Mouse (Mus musculus) neural tube, embryonic 11.5 days (tissue): Measurements from ENCODE around the gene Zswim5. TPM values are rescaled to one million over a fixed set of nuclear protein-coding genes. Genes with fewer than 3 reads are reported as not detected.

Source experiments
- ATAC-seq: fragments of 200-750 bp; cut with Nextera tagmentation; 2 replicates; pipeline ENCODE4 v1.8.0; 2017; ENCODE audit warnings: moderate number of reproducible peaks, mild to moderate bottlenecking, moderate TSS enrichment, moderate library complexity; ENCODE audit not compliant: insufficient read depth, low FRiP score, low TSS enrichment
- DNase-seq: peaks from one replicate; pipeline ENCODE4 v3.0.0-alpha.2; 2015; ENCODE audit warnings: low spot score
- H3K27ac ChIP-seq: fragments of 300-500 bp; sonication (generic); 2 replicates; pipeline ENCODE4 v1.5.1; 2014; ENCODE audit warnings: low read depth, mild to moderate bottlenecking, low read length
- H3K27me3 ChIP-seq: fragments of 300-500 bp; sonication (generic); 2 replicates; pipeline ENCODE4 v1.6.1; 2014; ENCODE audit warnings: mild to moderate bottlenecking, low read length, mixed read lengths; ENCODE audit not compliant: control insufficient read depth, insufficient read depth
- H3K36me3 ChIP-seq: fragments of 300-500 bp; sonication (generic); 2 replicates; pipeline ENCODE4 v1.6.1; 2014; ENCODE audit warnings: mild to moderate bottlenecking, low read length, moderate library complexity, mixed read lengths; ENCODE audit not compliant: control insufficient read depth, insufficient read depth
- H3K4me1 ChIP-seq: fragments of 300-500 bp; sonication (generic); 2 replicates; pipeline ENCODE4 v1.6.1; 2014; ENCODE audit warnings: low read length, mixed read lengths; ENCODE audit not compliant: control insufficient read depth, insufficient read depth
- H3K4me2 ChIP-seq: fragments of 300-500 bp; sonication (generic); 2 replicates; pipeline ENCODE4 v1.6.1; 2014; ENCODE audit warnings: low read depth, mild to moderate bottlenecking, moderate library complexity
- H3K4me3 ChIP-seq: fragments of 300-500 bp; sonication (generic); 2 replicates; pipeline ENCODE4 v1.5.1; 2014; ENCODE audit warnings: low read depth, low read length
- H3K9ac ChIP-seq: fragments of 300-500 bp; sonication (generic); 2 replicates; pipeline ENCODE4 v1.6.1; 2014; ENCODE audit warnings: mild to moderate bottlenecking, low read length
- H3K9me3 ChIP-seq: fragments of 300-500 bp; sonication (generic); 2 replicates; pipeline ENCODE4 v1.6.1; 2016; ENCODE audit warnings: low read length; ENCODE audit not compliant: control insufficient read depth
- WGBS: fragments of 180-500 bp; shearing (Covaris S2); extraction: QIAGEN DNeasy Blood & Tissue Kit; methylation state at CpG from one replicate; pipeline ENCODE4 v1.1.7; 2014; 5-methylcytosine and 5-hydroxymethylcytosine counted together
- polyA plus RNA-seq: library from polyadenylated mRNA; unstranded; fragments of >200 nt; fragmentation: Nextera tagmentation; extraction: Ambion mirVana; gene quantifications from 2 replicates; pipeline ENCODE4 v1.2.1, GENCODE M21; 2014

Gene Zswim5
- polyA plus RNA-seq, 1 experiment from 2014 or later = 13.6 TPM

DNA sequence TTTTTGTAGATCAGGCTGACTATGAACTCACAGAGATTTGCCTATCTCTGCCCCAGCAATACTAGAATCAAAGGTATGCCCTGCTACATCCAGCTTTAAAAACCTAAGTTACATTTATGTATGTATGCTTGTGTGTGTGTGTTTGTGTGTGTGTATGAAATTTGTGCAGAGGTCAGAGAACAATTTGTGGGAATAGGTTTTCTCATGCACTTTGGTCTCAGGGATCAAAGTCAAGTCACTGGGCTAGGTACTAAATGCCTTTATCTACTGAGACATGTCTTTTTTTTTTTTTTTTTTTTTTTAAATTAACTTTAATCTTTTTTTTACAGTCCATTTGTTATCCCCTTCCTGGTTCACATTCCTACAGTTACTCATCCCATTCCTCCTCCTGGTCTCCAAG, 5.5 kb downstream of the Zswim5 start:
- Histone ChIP-seq H3K36me3 (no peaks in the 10 kb centered on the region), H3K9ac (no peak overlapping the region), H3K4me1 (0 out of 2 replicates have a peak, but pooled peaks cover 2% of the 10 kb centered on the region), H3K27ac (no peak overlapping the region), H3K4me3 (no peak overlapping the region), H3K4me2 (no peak overlapping the region), H3K9me3 (no peaks in the 10 kb centered on the region), H3K27me3 (no peaks in the 10 kb centered on the region)
- ATAC-seq (no peak), DNase-seq (no peak)

GRCm38 (mm10) chr4:116894200-116895080, 17.3 kb downstream of the Zswim5 start:
- H3K27ac ChIP-seq = no peak overlapping the region
- ATAC-seq (no peak), DNase-seq (no peak)
- H3K9me3 ChIP-seq = no peaks in the 10 kb centered on the region
- no peak overlapping the region for H3K9ac ChIP-seq
- no peak overlapping the region for H3K4me3 ChIP-seq
- no peaks in the 10 kb centered on the region for H3K4me1 ChIP-seq
- H3K27me3 ChIP-seq = no peaks in the 10 kb centered on the region
- WGBS = 88% methylated on average over 4 of the region's 4 CpGs
- no peaks in the 10 kb centered on the region for H3K36me3 ChIP-seq
- no peak overlapping the region for H3K4me2 ChIP-seq

DNA sequence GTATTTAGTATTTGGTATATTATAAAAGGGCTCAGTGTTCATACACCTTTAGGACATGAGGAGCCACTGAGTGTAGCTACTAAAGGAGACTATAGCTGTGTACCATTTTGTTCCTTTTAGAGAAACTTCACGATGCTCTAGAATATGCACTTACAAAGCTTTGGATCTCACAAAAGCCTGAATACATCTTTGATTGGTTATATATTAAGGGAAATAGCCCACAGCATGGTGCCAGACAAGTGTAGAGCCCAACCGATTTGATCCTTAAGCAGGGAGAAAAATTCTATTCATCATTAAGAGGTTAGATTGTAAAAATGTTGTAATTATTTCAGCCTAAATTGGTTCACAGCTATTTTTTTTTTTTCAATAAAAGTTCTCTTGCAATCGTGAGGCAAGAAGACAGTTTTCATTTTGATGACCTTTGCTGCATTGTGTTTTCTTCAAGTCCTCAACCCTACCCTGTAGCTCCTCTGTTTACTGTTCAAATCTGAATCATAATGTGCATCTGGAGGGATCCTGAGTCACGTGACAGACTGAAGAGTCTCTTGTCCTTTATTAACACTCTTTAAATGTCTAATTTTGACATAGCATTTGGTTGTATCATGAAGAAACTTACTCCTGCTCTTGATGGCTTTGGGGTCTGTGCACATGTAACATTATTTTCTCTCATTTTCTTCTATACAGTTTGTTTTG, 33.5 kb downstream of the Zswim5 start:
- no peak overlapping the region for H3K4me3 ChIP-seq
- no peaks in the 10 kb centered on the region for H3K36me3 ChIP-seq
- H3K27me3 ChIP-seq = no peaks in the 10 kb centered on the region
- no peak overlapping the region for H3K4me2 ChIP-seq
- WGBS = 57% methylated on average over 4 of the region's 4 CpGs
- H3K4me1 ChIP-seq = no peaks in the 10 kb centered on the region
- ATAC-seq = no peak
- no peak for DNase-seq
- no peak overlapping the region for H3K9ac ChIP-seq
- H3K27ac ChIP-seq = no peak overlapping the region
- no peaks in the 10 kb centered on the region for H3K9me3 ChIP-seq

GRCm38 (mm10) chr4:116911202-116911601, 34.0 kb downstream of the Zswim5 start:
- Histone ChIP-seq H3K36me3 (no peaks in the 10 kb centered on the region), H3K9ac (no peak overlapping the region), H3K4me3 (no peak overlapping the region), H3K27me3 (no peaks in the 10 kb centered on the region), H3K4me1 (no peaks in the 10 kb centered on the region), H3K27ac (no peak overlapping the region), H3K9me3 (no peaks in the 10 kb centered on the region), H3K4me2 (no peak overlapping the region)
- ATAC-seq = no peak
- 74% methylated on average over 5 of the region's 5 CpGs for WGBS
- DNase-seq = no peak

DNA sequence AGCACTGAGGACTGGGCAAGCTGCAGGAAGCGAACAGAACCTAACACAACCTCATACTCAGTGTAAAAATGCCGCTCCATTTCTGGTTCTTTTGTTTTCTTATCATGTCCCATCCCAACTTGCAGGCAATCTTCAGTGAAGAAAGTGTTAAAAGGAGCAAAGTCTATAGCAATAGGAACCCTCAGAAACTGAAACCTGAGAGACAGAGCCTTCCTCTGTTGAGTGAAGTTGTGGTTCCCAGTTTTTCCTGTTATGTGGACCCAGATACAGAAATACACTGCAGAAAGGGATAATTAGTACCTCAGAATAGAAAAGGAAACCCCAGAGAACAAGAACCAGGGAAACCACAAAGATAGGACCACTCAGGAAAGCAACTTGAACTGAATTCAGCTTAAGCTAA, 36.1 kb downstream of the Zswim5 start:
- Histone ChIP-seq H3K4me3 (no peak overlapping the region), H3K27me3 (no peaks in the 10 kb centered on the region), H3K4me1 (no peaks in the 10 kb centered on the region), H3K27ac (no peak overlapping the region), H3K9ac (no peak overlapping the region), H3K4me2 (no peak overlapping the region), H3K9me3 (no peaks in the 10 kb centered on the region), H3K36me3 (no peaks in the 10 kb centered on the region)
- ATAC-seq (no peak), DNase-seq (no peak)
- WGBS = 83% methylated on average over 2 of the region's 2 CpGs

DNA sequence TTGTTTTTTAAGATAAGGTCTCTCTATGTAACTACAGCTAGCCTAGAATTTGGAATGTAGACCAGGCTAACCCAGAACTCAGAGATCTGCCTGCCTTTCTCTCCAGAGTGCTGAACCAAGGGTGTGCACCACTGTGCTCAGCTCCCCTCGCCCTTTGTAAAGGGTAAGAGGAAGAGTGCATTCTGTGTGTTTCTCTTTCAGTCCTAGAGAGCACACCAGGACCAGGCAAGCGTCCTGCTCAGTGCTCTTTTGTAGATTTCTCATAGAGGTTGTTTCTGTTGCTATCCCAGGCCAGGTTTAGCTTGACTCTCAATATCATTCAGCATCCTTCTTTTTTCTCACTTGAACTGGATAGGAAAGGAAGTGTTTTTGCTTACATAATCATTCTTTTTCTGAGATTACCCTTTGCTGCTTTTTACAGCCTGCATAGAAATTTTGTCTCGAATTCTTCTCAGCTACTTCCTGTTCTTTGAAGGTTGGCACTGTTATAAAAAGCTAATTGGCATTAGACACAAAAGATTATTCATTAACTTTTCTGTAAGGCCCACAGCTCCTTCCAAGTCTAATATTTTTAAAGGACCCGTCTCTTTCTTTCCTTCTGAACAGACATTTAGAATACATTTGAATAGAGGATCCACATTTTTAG, 51.0 kb downstream of the Zswim5 start:
- 70% methylated on average over 4 of the region's 4 CpGs for WGBS
- no peak for DNase-seq
- no peaks in the 10 kb centered on the region for H3K27me3 ChIP-seq
- no peaks in the 10 kb centered on the region for H3K9me3 ChIP-seq
- H3K4me2 ChIP-seq = no peak overlapping the region
- H3K27ac ChIP-seq = no peak overlapping the region
- H3K4me3 ChIP-seq = no peak overlapping the region
- no peak for ATAC-seq
- no peaks in the 10 kb centered on the region for H3K36me3 ChIP-seq
- H3K4me1 ChIP-seq = no peaks in the 10 kb centered on the region
- no peak overlapping the region for H3K9ac ChIP-seq

DNA sequence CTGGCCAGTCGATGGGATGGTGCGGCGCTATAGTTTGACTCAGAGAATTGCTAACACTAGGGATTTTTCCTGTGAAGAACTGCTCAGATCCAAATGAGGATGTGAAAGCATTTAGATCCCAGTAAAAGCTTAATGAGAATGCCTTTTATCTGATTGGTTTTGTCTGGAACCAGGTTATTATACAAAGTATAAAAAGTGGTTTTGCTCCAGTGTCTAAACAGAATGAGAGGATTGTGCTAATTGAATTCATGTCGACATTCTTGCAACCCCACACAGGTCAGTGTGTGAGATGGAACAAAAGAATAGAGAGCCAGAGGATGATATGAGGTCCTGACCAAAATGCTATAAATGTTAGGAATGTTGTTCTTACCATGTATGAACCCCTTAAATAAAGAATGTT, 62.4 kb downstream of the Zswim5 start:
- 80% methylated on average over 4 of the region's 4 CpGs for WGBS
- Histone ChIP-seq H3K4me1 (peaks cover 14% of the 10 kb centered on the region), H3K9me3 (no peaks in the 10 kb centered on the region), H3K4me3 (no peak overlapping the region), H3K27ac (no peak overlapping the region), H3K27me3 (no peaks in the 10 kb centered on the region), H3K36me3 (no peaks in the 10 kb centered on the region), H3K9ac (no peak overlapping the region), H3K4me2 (no peak overlapping the region)
- no peak for ATAC-seq
- no peak for DNase-seq

DNA sequence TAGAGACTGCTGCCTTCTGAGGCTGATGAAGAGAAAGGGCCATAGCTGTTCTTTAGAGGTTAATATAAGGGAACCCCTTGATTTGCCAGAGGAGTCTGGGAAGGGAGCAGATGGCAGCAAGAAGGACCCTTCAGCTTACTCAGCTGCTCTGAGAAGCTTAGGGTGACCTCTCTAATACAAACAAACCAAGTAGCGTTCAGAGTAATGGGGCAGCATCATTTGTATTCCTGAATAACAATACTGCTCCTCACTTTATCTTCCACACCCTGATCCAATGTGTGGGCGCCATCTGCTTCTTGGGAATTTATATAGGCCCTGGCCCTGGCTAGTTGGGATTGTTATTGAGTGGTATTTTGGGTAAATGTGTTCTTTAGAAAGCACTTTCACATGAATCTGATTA, 65.5 kb downstream of the Zswim5 start:
- 36% methylated on average over 2 of the region's 2 CpGs for WGBS
- H3K9me3 ChIP-seq = no peaks in the 10 kb centered on the region
- no peaks in the 10 kb centered on the region for H3K27me3 ChIP-seq
- no peak overlapping the region for H3K27ac ChIP-seq
- no peak overlapping the region for H3K4me3 ChIP-seq
- ATAC-seq = peak; percentile 61; the same call in 1 of the 2 replicates
- no peaks in the 10 kb centered on the region for H3K36me3 ChIP-seq
- DNase-seq = peak; percentile 38
- H3K9ac ChIP-seq = no peak overlapping the region
- peaks cover 14% of the 10 kb centered on the region for H3K4me1 ChIP-seq
- H3K4me2 ChIP-seq = no peak overlapping the region
